Mouse (Mus musculus) mouse embryonic stem cell (cell line): ENCODE data around the gene Dab2.

ENCODE experiments used
- in situ Hi-C, 2 experiments: fragments of 300-500 bp; cut with MboI; formaldehyde crosslinking; loops; 1 replicate in 1 of 2; 3 replicates in 1 of 2; pipeline ENCODE4 v1.14.3; 2019 to 2020; ENCODE audit warnings: low sequenced_read_pairs in 2 of 2, low pct_unique_long_range_greater_than_20kb in 1 of 2, mixed read lengths in 1 of 2; ENCODE audit not compliant: unreplicated experiment in 1 of 2

Gene Dab2

DNA sequence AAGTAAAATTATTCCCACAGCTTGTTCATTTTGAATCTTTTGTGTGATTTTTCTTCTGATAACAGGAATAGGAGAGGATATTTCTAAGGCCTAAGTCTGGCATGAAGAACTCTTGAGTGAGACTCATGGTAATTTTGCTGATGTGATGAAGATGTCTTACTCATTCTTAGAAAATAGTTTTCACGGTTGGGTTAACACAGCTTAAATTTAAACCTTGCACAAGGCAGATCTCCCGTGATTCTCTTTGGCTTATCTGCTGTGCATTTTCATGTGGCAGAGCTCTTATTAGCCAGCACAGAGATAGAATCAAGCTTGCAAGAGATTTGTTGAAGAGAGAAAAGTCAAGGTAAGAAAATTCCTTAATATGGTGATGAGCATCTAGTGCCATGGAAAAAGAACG, at the start of gene Dab2:
Gene Dab2 (plus strand): TSS at position 235 of the 400 bp plus-strand sequence.
- in situ Hi-C loops: no loop called here

DNA sequence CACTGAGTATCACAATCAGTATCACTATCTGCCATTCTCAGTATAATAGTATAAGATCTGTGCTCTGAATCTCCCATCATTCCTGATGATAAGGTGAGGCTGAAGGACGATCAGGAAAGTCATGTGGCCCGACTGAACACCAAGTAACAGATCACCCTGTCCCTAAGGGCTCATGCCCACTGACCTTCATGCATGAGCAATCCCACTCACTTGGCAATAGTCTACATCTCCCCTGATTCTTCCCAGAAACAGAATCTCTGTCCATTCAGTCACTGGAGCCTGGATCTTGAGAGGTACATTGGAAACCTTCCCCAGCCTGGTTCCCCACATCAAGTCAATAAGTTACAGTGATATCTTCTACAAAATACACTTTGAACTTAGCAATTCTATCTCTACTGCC, 46.1 kb upstream of the Dab2 start:
- in situ Hi-C loops: no loop called here

DNA sequence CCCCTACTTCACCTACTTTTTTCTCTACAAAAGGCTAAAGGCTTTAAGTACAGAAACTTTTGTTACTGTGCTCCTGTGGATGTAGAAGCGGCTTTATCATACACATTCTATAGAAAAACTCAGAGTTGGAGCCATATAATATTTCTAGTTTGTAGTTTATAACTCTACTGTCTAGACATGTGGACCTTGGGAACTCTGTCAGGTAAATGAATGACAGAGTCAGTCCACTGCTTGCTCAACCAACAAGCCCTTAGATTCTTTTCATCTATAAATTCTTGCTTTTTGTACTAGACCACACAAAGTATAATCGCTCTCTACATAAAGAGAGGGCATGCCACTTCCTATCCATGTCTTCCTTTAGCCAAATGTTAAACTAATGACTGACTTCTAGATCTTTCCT, 45.2 kb upstream of the Dab2 start:
- in situ Hi-C loops: no loop called here

GRCm38 (mm10) chr15:6257049-6257448, 42.5 kb upstream of the Dab2 start:
- in situ Hi-C loops: no loop called here

GRCm38 (mm10) chr15:6259957-6260740, 39.4 kb upstream of the Dab2 start:
- in situ Hi-C loops: no loop called here

GRCm38 (mm10) chr15:6260741-6261430, 38.7 kb upstream of the Dab2 start:
- in situ Hi-C loops: no loop called here

DNA sequence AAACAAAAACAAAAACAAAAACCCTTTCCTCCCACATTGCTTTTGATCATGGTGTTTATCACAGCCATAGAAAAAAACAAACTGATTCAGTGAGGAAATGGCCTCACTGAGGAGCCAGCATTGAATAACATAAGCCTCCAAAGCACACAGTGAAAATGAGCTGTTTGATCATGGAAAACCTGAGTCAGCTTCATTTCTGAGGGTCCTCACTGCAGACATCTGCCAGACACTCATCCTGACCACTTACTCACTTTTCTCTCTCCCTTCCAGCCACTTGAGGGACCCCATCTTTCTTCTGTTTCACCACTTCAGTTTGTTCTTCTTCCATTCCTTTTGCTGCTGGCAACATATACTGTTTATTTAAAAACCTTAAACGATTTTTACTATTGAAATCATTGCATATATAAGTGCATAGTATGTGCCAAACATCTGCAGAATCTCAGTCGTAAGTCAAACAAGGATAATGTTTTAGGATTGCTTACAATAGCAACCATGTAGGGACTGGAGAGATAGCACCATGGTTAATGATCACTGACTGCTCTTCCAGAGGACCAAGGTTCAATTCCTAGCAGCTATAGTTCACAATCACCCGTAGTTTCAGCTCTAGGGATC, 32.3 kb upstream of the Dab2 start:
- in situ Hi-C loops: no loop called here

- in situ Hi-C loops: no loop called here
Observed at GRCm38 (mm10) chr15:6278606-6279468, 20.8 kb upstream of the Dab2 start.

- in situ Hi-C loops: no loop called here
Observed at GRCm38 (mm10) chr15:6280021-6280451, 19.6 kb upstream of the Dab2 start.

DNA sequence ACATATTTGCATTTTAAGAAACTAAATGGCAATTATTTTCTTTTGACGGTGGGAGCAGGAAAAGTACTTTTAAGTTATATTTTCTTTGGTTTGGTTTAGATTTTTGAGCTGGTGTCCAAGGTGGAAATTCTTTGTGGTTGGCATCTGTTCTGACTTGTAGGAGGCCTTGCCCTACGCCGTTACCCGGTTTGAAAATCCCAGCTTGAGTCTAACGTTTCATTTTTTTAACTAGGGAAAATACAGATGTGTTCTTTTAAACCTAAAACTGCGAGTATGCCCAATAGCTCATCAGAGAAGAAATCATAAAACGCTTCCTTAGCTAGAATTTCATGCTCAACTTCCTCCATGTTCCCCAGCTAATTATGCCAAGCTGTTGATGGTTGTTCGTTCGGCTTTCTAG, 16.3 kb upstream of the Dab2 start:
- in situ Hi-C loops: no loop called here

DNA sequence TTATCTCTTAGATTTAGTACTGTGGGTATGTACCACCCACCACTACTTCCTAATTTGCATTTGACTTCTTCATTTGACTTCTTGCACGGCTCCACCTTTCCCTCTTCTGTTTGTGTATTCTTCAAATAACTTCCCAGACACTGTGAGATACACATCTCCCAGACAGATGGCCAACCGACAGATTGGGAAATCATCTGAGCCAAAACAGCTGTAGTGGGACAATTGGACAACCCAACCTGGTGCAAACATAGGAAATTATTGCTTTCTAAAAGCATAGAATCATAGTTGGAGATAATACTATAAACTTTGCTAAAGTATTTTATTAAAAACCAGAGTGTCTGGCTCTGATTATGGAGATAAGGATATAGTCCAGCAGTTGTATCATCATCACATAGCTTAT, 3.5 kb upstream of the Dab2 start:
- in situ Hi-C loops: no loop called here

DNA sequence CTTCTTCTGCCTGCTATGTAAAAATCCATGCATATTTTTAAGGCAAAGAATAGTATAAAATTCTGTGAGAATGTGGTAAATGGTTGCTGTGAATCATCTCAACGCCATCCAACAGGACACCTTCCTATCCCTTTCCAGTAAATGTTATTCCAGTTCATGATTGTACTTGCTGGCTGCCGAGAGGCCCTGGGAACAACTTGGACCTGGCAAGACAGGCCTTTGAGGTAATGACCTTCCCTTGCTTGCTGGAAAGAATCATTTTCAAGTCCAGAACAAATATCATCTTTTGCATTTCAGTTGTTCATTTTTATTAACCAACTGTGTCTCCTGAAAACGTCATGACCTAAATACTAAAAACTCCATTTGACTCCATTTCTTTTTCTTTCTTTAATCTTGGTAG, 862 bp upstream of the Dab2 start:
- in situ Hi-C loops: no loop called here

DNA sequence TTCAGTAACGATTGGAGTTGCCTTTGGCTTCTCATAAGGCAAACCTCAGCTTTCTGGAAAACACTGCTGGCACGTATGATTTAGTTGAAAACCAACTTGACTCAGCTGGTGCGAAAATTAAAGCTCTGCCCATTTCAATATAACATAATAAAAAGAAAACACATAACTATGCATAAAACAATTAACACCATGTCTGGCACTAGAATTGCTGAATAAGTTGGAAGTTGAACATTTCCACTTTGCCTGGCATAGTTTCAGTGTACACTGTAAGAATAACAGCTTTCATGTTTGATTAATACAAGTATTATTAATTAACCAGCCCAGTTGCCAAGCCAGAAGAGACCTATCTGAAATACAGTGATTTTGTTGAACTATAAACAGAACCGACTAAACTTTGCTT, 2.6 kb downstream of the Dab2 start:
- in situ Hi-C loops: no loop called here

DNA sequence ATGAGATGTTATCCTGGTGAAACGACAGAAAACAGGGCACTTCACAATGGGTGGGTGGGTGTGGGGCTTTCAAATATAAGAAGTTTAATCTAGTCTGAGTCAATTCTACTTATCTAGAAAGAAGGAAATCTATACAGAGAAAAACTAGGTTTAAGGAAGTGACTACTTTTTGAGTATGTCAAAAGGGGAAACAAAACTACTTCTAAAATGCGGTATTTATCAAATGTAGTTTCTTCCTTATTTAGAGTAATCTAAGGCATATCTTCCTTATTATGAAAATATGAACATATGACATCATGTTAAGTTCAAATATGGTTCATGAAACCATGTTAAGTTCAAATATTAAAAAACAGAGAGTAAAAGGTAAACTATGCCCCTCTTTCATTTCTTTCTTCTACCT, 4.2 kb downstream of the Dab2 start:
- in situ Hi-C loops: no loop called here

DNA sequence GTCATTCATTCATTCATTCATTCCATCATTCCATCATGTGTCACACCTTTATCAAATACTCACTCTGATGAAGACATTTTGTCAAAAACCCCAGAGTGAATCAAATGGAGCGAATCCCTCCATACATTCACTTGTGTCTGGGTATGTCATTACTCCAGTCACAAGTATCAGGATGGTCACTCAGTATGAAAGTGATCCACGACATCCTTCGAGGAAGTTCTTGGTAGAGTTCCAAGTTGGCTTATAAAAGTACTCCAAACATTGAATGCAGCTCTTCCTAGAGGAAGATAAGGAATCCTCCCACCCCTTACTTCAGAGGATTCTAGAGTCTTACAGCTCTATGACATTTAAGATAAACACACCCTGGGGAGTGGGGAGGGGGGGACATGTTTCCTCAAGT, 10.0 kb downstream of the Dab2 start:
- in situ Hi-C loops: no loop called here

- in situ Hi-C loops: no loop called here
Observed at GRCm38 (mm10) chr15:6310417-6310816, 10.8 kb downstream of the Dab2 start.

DNA sequence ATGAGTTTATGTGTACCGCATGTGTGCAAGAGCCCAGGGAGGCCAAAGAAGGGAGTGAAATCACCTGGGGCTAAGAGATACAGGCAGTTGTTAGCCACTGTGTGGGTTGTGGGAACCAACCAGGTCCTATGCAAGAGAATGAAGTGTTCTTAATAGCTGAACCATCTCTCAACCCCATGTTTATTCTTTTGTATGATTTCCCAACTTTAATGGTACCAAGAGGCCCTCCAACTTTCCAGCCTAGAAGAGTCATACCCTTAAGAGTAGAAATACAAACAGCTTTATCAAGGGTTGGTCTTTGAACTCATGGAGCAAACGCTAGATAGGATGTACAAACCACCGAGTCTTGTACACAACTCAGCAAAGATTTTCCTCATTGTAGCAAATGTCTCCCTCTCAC, 12.8 kb downstream of the Dab2 start:
- in situ Hi-C loops: no loop called here

DNA sequence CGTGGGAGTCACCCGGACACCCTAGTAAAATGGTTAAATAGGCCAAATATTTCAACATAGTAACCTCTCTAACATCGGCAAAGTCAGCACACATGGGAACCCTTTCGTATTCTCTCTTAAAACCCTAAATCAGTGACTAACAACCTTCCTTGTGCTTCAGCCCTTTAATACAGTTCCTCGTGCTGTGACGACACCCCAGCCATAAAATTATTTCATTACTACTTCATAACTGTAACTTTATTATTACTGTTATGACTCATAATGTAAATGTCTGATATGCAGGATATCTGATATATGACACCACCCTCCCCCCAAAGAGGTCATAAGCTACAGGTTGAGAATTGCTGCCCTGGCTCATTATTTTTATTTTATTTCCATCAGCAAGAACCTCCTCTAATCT, 19.8 kb downstream of the Dab2 start:
- in situ Hi-C loops: no loop called here

GRCm38 (mm10) chr15:6320501-6320900, 20.9 kb downstream of the Dab2 start:
- in situ Hi-C loops: no loop called here
